ENCODE assay signal across 9 mouse cellular contexts in the genomic region with DNA sequence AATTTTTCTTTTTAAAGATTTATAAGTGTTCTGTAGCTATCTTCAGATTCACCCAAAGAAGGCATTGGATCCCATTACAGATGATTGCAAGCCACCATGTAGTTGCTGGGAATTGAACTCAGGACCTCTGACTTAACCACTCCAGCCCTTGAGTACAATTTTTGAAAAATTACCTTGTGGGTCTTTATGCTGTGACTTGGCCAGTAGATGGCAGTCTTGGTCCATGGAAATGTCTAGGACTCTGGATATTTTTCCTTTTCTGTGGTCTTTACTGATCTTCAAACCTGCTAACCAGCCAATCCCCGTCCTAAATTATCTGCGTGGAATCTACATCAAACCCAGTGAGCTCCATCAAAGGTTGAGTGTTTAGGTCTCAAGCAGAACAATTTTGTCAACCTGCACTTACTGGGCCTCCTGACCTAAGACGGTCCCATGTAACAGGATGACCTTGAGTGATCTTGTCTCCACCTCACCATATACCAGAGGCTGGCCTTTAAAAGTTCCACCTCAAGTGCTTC. TPM values are rescaled to one million over a fixed set of nuclear protein-coding genes. Genes with fewer than 3 reads are reported as not detected.
DNase-seq lines count a peak whose midpoint lies in the region; ATAC-seq and TF ChIP-seq lines count a peak whose summit lies in the region.
"Had no signal": no experiment of that assay in that cellular context is flagged by ENCODE, and none has a peak within 500 bp of the region (broad histone marks: within the 10 kb centered on the region; RNA-seq: fewer than 3 reads in every experiment).

No protein-coding gene starts in this region.

- no peak overlapping the region for H3K27ac ChIP-seq in heart, embryonic 10.5 days
- no peak overlapping the region for H3K27ac ChIP-seq in MEL (ENCODE audit: control insufficient read depth, low read depth, low read length)
- H3K27ac ChIP-seq in midbrain, embryonic 10.5 days (replicated peaks) = no peak overlapping the region
- H3K27ac ChIP-seq in stomach, embryonic 14.5 days (ENCODE audit: low read length) = no peak overlapping the region

- H3K4me1 ChIP-seq in heart, embryonic 10.5 days = peaks cover 3% of the 10 kb centered on the region; the same call in 1 of the 2 replicates
- H3K4me1 ChIP-seq in MEL (ENCODE audit: control insufficient read depth in 1 of 2, insufficient read depth in 2 of 2, low read length in 2 of 2) = no peaks in the 10 kb centered on the region
- no peaks in the 10 kb centered on the region for H3K4me1 ChIP-seq in midbrain, embryonic 10.5 days
- H3K4me1 ChIP-seq in stomach, embryonic 14.5 days (ENCODE audit: control insufficient read depth, insufficient read depth, low read length) = no peaks in the 10 kb centered on the region

- intact Hi-C loops in heart, postnatal 14 days (cut with DNase I) = loop anchor here (1.0 to 2.0 kb wide), 3 partner anchors 80 to 226 kb away; no protein-coding TSS in a partner anchor

- H3K4me2 ChIP-seq in stomach, embryonic 14.5 days (replicated peaks; ENCODE audit: low read depth, low read length) = no peak overlapping the region

- peak; percentile 48 for DNase-seq in heart, adult 8-10 months (ENCODE audit: low spot score)
- no peak for DNase-seq in heart, embryonic 10.5 days (ENCODE audit: low spot score)
- DNase-seq in MEL (ENCODE audit: low read depth, low spot score) = peak; percentile 58
- peak; percentile 79 to 82 for DNase-seq in cerebellum, postnatal 10 days
- DNase-seq in heart, postnatal 14 days = peak; percentile 46 to 73
- DNase-seq in layer of hippocampus, adult 8-10 months (ENCODE audit: low spot score in 2 of 2) = peak; percentile 24 to 49
- DNase-seq in midbrain, embryonic 10.5 days (ENCODE audit: low spot score) = peak; percentile 36

- no peak for TF ChIP-seq POLR2A in MEL (IDR thresholded peaks at IDR 0.05; ENCODE audit: control insufficient read depth in 1 of 2, insufficient read depth in 1 of 2, low read depth in 1 of 2, low read length in 2 of 2, poor library complexity in 1 of 2)

- 28% methylated on average over 3 of the region's 3 CpGs for WGBS in heart, embryonic 10.5 days
- 39% methylated on average over 3 of the region's 3 CpGs for WGBS in midbrain, embryonic 10.5 days
- WGBS in stomach, embryonic 14.5 days = 25% methylated on average over 3 of the region's 3 CpGs

- TF ChIP-seq CTCF in MEL (IDR thresholded peaks at IDR 0.05 in 2 of 3, conservative IDR thresholded peaks at IDR 0.05 in 1 of 3; ENCODE audit: control insufficient read depth in 1 of 3, insufficient read depth in 1 of 3, low read depth in 2 of 3, low read length in 3 of 3, poor library complexity in 1 of 3, severe bottlenecking in 1 of 3) = peak; percentile 8 to 70 (median 47); a peak in 3 of 6 replicates

- H3K4me3 ChIP-seq in heart, embryonic 10.5 days = no peak overlapping the region
- H3K4me3 ChIP-seq in MEL (ENCODE audit: control insufficient read depth in 1 of 2, insufficient read depth in 1 of 2, low read depth in 2 of 2, low read length in 2 of 2) = no peak overlapping the region
- H3K4me3 ChIP-seq in midbrain, embryonic 10.5 days = no peak overlapping the region
- no peak overlapping the region for H3K4me3 ChIP-seq in stomach, embryonic 14.5 days (ENCODE audit: low read depth, low read length)

- H3K9me3 ChIP-seq in heart, embryonic 10.5 days = no peaks in the 10 kb centered on the region
- no peaks in the 10 kb centered on the region for H3K9me3 ChIP-seq in MEL (replicated peaks; ENCODE audit: insufficient read depth, low read length)
- H3K9me3 ChIP-seq in midbrain, embryonic 10.5 days (replicated peaks) = 0 out of 2 replicates have a peak, but pooled peaks cover 3% of the 10 kb centered on the region
- no peaks in the 10 kb centered on the region; the same call in 1 of the 2 replicates for H3K9me3 ChIP-seq in stomach, embryonic 14.5 days (ENCODE audit: control insufficient read depth, low read depth, low read length)

- H3K79me2 ChIP-seq in MEL (ENCODE audit: control insufficient read depth, insufficient read depth, low read length, poor library complexity) = no peaks in the 10 kb centered on the region

- H3K9ac ChIP-seq in MEL (ENCODE audit: control insufficient read depth, low read depth, low read length, poor library complexity, severe bottlenecking) = no peak overlapping the region
- no peak overlapping the region for H3K9ac ChIP-seq in stomach, embryonic 14.5 days (replicated peaks; ENCODE audit: low read depth, low read length)

- peak; percentile 79 for TF ChIP-seq RAD21 in MEL (IDR thresholded peaks at IDR 0.05; ENCODE audit: low read depth, low read length)

- no peak for TF ChIP-seq EP300 in MEL (IDR thresholded peaks at IDR 0.05; ENCODE audit: low read depth in 1 of 2, low read length in 2 of 2)

- H3K27me3 ChIP-seq in heart, embryonic 10.5 days (ENCODE audit: insufficient read depth, poor library complexity, severe bottlenecking) = peaks cover 25% of the 10 kb centered on the region
- H3K27me3 ChIP-seq in MEL (ENCODE audit: control insufficient read depth in 1 of 2, insufficient read depth in 2 of 2, low read length in 2 of 2) = no peaks in the 10 kb centered on the region; a peak in 1 of 4 replicates
- H3K27me3 ChIP-seq in midbrain, embryonic 10.5 days (ENCODE audit: low read depth, poor library complexity, severe bottlenecking) = peaks cover 36% of the 10 kb centered on the region
- peaks cover 17% of the 10 kb centered on the region; the same call in 1 of the 2 replicates for H3K27me3 ChIP-seq in stomach, embryonic 14.5 days (ENCODE audit: control insufficient read depth, insufficient read depth, low read length)

- H3K36me3 ChIP-seq in heart, embryonic 10.5 days = no peaks in the 10 kb centered on the region
- no peaks in the 10 kb centered on the region for H3K36me3 ChIP-seq in MEL (ENCODE audit: control insufficient read depth in 1 of 2, insufficient read depth in 2 of 2, low read length in 2 of 2)
- H3K36me3 ChIP-seq in midbrain, embryonic 10.5 days = no peaks in the 10 kb centered on the region
- H3K36me3 ChIP-seq in stomach, embryonic 14.5 days (ENCODE audit: control insufficient read depth, insufficient read depth, low read length) = no peaks in the 10 kb centered on the region

- 0 out of 2 replicates have a peak, but pooled peaks have one; percentile 18 for ATAC-seq in stomach, embryonic 14.5 days (ENCODE audit: insufficient number of reproducible peaks, insufficient read depth, low FRiP score, low read depth)

TF ChIP-seq in MEL, 35 proteins besides CTCF, POLR2A, EP300 and RAD21:
- TF ChIP-seq SMC3 (IDR thresholded peaks at IDR 0.05; ENCODE audit: low read depth, low read length) (peak; percentile 60), MAX (IDR thresholded peaks at IDR 0.05; ENCODE audit: low read length) (no peak), ZC3H11A (IDR thresholded peaks at IDR 0.05; ENCODE audit: low read depth, low read length) (peak; percentile 27; the same call in 1 of the 2 replicates)

RNA-seq across cellular contexts. Expression of a gene that starts 27.6 kb away (rescaled TPM):
- total RNA-seq in heart, adult 8-10 months (2022) = under 1 TPM in 1 of 4 experiments, not detected in 3; 0.12 TPM
- 0.06 TPM in 1 of 2 replicates, not detected in the other for polyA plus RNA-seq in heart, embryonic 10.5 days (2016; fragmentation: Nextera tagmentation; extraction: Ambion mirVana)
- not detected in 2 replicates for total RNA-seq in MEL (2012; rRNA removed)
- polyA plus RNA-seq in MEL (2012; ENCODE audit: insufficient read depth in 1 of 2, insufficient read length in 2 of 2, low read depth in 1 of 2, low replicate concordance in 2 of 2, missing spikeins in 1 of 2) = not detected
- total RNA-seq in heart, postnatal 14 days (2021) = not detected
- total RNA-seq in layer of hippocampus, adult 8-10 months (2022) = under 1 TPM in 1 of 4 experiments, not detected in 3; 0.09 TPM
- not detected in 2 replicates for polyA plus RNA-seq in midbrain, embryonic 10.5 days (2016; fragmentation: Nextera tagmentation; extraction: Ambion mirVana)
- polyA plus RNA-seq in stomach, embryonic 14.5 days (2014; fragmentation: Nextera tagmentation; extraction: Ambion mirVana) = not detected in 2 replicates

RNA-seq across cellular contexts. Expression of a gene that starts 53.0 kb away (rescaled TPM):
- not detected for total RNA-seq in heart, adult 8-10 months (2022)
- polyA plus RNA-seq in heart, embryonic 10.5 days (2016; fragmentation: Nextera tagmentation; extraction: Ambion mirVana) = 0.30 and 0.65 TPM in 2 replicates
- total RNA-seq in MEL (2012; rRNA removed) = not detected in 2 replicates
- polyA plus RNA-seq in MEL (2012; ENCODE audit: insufficient read depth in 1 of 2, insufficient read length in 2 of 2, low read depth in 1 of 2, low replicate concordance in 2 of 2, missing spikeins in 1 of 2) = not detected
- total RNA-seq in heart, postnatal 14 days (2021) = not detected
- not detected for total RNA-seq in layer of hippocampus, adult 8-10 months (2022)
- polyA plus RNA-seq in midbrain, embryonic 10.5 days (2016; fragmentation: Nextera tagmentation; extraction: Ambion mirVana) = 0.14 and 0.17 TPM in 2 replicates
- polyA plus RNA-seq in stomach, embryonic 14.5 days (2014; fragmentation: Nextera tagmentation; extraction: Ambion mirVana) = 0.14 and 0.16 TPM in 2 replicates
- total RNA-seq: adrenal gland, postnatal 4 days had no signal
